Mouse (Mus musculus) MEL (cell line): Measurements from ENCODE around the gene Podxl2. TPM values are rescaled to one million over a fixed set of nuclear protein-coding genes. Genes with fewer than 3 reads are reported as not detected.

Experiments used
- DNase-seq: peaks from one replicate; pipeline ENCODE4 v3.0.0; 2011; ENCODE audit warnings: low read depth, low spot score
- H3K27ac ChIP-seq: 2 replicates; pipeline ENCODE4 v1.5.1; 2012; ENCODE audit warnings: low read depth, mild to moderate bottlenecking, control low read depth, low read length, moderate library complexity; ENCODE audit not compliant: control insufficient read depth
- H3K27me3 ChIP-seq, 2 experiments: fragments of 150-350 bp in 1 of 2; sonication (generic) in 1 of 2; 2 replicates each; pipeline ENCODE4 v1.6.1; 2012; ENCODE audit warnings: low read length in 2 of 2, mild to moderate bottlenecking in 2 of 2, improper control_type of control experiment in 1 of 2, moderate library complexity in 1 of 2; ENCODE audit not compliant: insufficient read depth in 2 of 2, control insufficient read depth in 1 of 2
- H3K36me3 ChIP-seq, 2 experiments: 2 replicates each; pipeline ENCODE4 v1.6.1; 2012 to 2014; ENCODE audit warnings: low read length in 2 of 2, improper control_type of control experiment in 1 of 2, inconsistent platforms in 1 of 2, mild to moderate bottlenecking in 1 of 2; ENCODE audit not compliant: insufficient read depth in 2 of 2, control insufficient read depth in 1 of 2
- H3K4me1 ChIP-seq, 2 experiments: fragments of 150-350 bp in 1 of 2; sonication (generic) in 1 of 2; 2 replicates each; pipeline ENCODE4 v1.6.1; 2012; ENCODE audit warnings: low read length in 2 of 2, improper control_type of control experiment in 1 of 2, mild to moderate bottlenecking in 1 of 2; ENCODE audit not compliant: insufficient read depth in 2 of 2, control insufficient read depth in 1 of 2
- H3K4me3 ChIP-seq, 2 experiments: fragments of 150-350 bp in 1 of 2; sonication (generic) in 1 of 2; 2 replicates each; pipeline ENCODE4 v1.5.1; 2012; ENCODE audit warnings: low read depth in 2 of 2, low read length in 2 of 2, mild to moderate bottlenecking in 2 of 2, moderate library complexity in 2 of 2, control low read depth in 1 of 2, improper control_type of control experiment in 1 of 2; ENCODE audit not compliant: control insufficient read depth in 1 of 2, insufficient read depth in 1 of 2
- H3K79me2 ChIP-seq: 2 replicates; pipeline ENCODE4 v1.6.1; 2012; ENCODE audit warnings: mild to moderate bottlenecking, low read length, moderate library complexity; ENCODE audit not compliant: control insufficient read depth, poor library complexity, insufficient read depth
- H3K9ac ChIP-seq: 2 replicates; pipeline ENCODE4 v1.6.1; 2012; ENCODE audit warnings: low read depth, mild to moderate bottlenecking, control low read depth, low read length, moderate library complexity; ENCODE audit not compliant: control insufficient read depth, poor library complexity, severe bottlenecking
- H3K9me3 ChIP-seq: fragments of 150-350 bp; sonication (generic); replicated peaks from 2 replicates; pipeline ENCODE4 v1.6.1; 2012; ENCODE audit warnings: mild to moderate bottlenecking, low read length, improper control_type of control experiment, moderate library complexity; ENCODE audit not compliant: insufficient read depth
- E2F4 ChIP-seq: IDR thresholded peaks from 2 replicates; pipeline ENCODE4 v1.6.1; 2011; ENCODE audit warnings: low read depth, low read length, improper control_type of control experiment, borderline replicate concordance
- ELF1 ChIP-seq: IDR thresholded peaks from 2 replicates; pipeline ENCODE4 v1.6.1; 2014; ENCODE audit warnings: low read depth, mild to moderate bottlenecking, inconsistent platforms, low read length, improper control_type of control experiment, moderate library complexity
- EP300 ChIP-seq, 2 experiments: IDR thresholded peaks; 2 replicates each; pipeline ENCODE4 v1.6.1; 2011; ENCODE audit warnings: improper control_type of control experiment in 2 of 2, low read length in 2 of 2, low read depth in 1 of 2, mild to moderate bottlenecking in 1 of 2
- ETS1 ChIP-seq: IDR thresholded peaks from 2 replicates; pipeline ENCODE4 v1.6.1; 2012; ENCODE audit warnings: low read depth, mild to moderate bottlenecking, inconsistent platforms, low read length, improper control_type of control experiment, moderate library complexity
- HCFC1 ChIP-seq: IDR thresholded peaks from 2 replicates; pipeline ENCODE4 v1.6.1; 2012; ENCODE audit warnings: low read depth, mild to moderate bottlenecking, inconsistent platforms, low read length, improper control_type of control experiment, moderate library complexity
- JUND ChIP-seq: IDR thresholded peaks from 2 replicates; pipeline ENCODE4 v1.6.1; 2011; ENCODE audit warnings: low read depth, mild to moderate bottlenecking, improper control_type of control experiment, low read length
- KAT2A ChIP-seq: conservative IDR thresholded peaks from 2 replicates; pipeline ENCODE4 v1.6.1; 2012; ENCODE audit warnings: low read depth, low read length, improper control_type of control experiment, inconsistent platforms
- MAFK ChIP-seq: IDR thresholded peaks from 2 replicates; pipeline ENCODE4 v1.6.1; 2011; ENCODE audit warnings: low read depth, mild to moderate bottlenecking, low read length, improper control_type of control experiment, borderline replicate concordance
- MAX ChIP-seq: IDR thresholded peaks from 2 replicates; pipeline ENCODE4 v1.6.1; 2011; ENCODE audit warnings: low read length, improper control_type of control experiment
- MAZ ChIP-seq: IDR thresholded peaks from 2 replicates; pipeline ENCODE4 v1.6.1; 2012; ENCODE audit warnings: low read depth, mild to moderate bottlenecking, inconsistent platforms, low read length, improper control_type of control experiment
- MXI1 ChIP-seq: IDR thresholded peaks from 2 replicates; pipeline ENCODE4 v1.6.1; 2011; ENCODE audit warnings: mild to moderate bottlenecking, low read depth, low read length, improper control_type of control experiment
- MYB ChIP-seq: IDR thresholded peaks from 2 replicates; pipeline ENCODE4 v1.6.1; 2011; ENCODE audit warnings: mild to moderate bottlenecking, low read depth, low read length, improper control_type of control experiment
- POLR2AphosphoS2 ChIP-seq: IDR thresholded peaks from 2 replicates; pipeline ENCODE4 v1.6.1; 2011; ENCODE audit warnings: low read length, improper control_type of control experiment
- RCOR1 ChIP-seq: IDR thresholded peaks from 2 replicates; pipeline ENCODE4 v1.6.1; 2012; ENCODE audit warnings: low read depth, mild to moderate bottlenecking, inconsistent platforms, low read length, improper control_type of control experiment
- SMC3 ChIP-seq: IDR thresholded peaks from 2 replicates; pipeline ENCODE4 v1.6.1; 2011; ENCODE audit warnings: low read depth, low read length, improper control_type of control experiment
- ZKSCAN1 ChIP-seq: IDR thresholded peaks from 2 replicates; pipeline ENCODE4 v1.6.1; 2012; ENCODE audit warnings: low read depth, mild to moderate bottlenecking, inconsistent platforms, low read length, improper control_type of control experiment, moderate library complexity
- ZMIZ1 ChIP-seq: IDR thresholded peaks from 2 replicates; pipeline ENCODE4 v1.6.1; 2012; ENCODE audit warnings: low read depth, mild to moderate bottlenecking, inconsistent platforms, low read length, improper control_type of control experiment, moderate library complexity
- polyA plus RNA-seq, 2 experiments: library from polyadenylated mRNA; stranded (reverse) in 1 of 2; unstranded in 1 of 2; fragments of >175 nt in 1 of 2; fragments of >200 nt in 1 of 2; gene quantifications; 2 replicates each; pipeline versions ENCODE4 v1.2.1 to v1.2.4; 2012; ENCODE audit warnings: low replicate concordance in 2 of 2, low read depth in 1 of 2; ENCODE audit not compliant: insufficient read length in 2 of 2, insufficient read depth in 1 of 2, missing spikeins in 1 of 2
- total RNA-seq: library from RNA; depleted of rRNA; stranded (reverse); fragments of 300-350 nt; gene quantifications from 2 replicates; pipeline ENCODE4 v1.2.3, GENCODE M21; 2012

Gene Podxl2
- total and polyA plus RNA-seq, 3 experiments, result 0.10 TPM; not detected in 2

DNA sequence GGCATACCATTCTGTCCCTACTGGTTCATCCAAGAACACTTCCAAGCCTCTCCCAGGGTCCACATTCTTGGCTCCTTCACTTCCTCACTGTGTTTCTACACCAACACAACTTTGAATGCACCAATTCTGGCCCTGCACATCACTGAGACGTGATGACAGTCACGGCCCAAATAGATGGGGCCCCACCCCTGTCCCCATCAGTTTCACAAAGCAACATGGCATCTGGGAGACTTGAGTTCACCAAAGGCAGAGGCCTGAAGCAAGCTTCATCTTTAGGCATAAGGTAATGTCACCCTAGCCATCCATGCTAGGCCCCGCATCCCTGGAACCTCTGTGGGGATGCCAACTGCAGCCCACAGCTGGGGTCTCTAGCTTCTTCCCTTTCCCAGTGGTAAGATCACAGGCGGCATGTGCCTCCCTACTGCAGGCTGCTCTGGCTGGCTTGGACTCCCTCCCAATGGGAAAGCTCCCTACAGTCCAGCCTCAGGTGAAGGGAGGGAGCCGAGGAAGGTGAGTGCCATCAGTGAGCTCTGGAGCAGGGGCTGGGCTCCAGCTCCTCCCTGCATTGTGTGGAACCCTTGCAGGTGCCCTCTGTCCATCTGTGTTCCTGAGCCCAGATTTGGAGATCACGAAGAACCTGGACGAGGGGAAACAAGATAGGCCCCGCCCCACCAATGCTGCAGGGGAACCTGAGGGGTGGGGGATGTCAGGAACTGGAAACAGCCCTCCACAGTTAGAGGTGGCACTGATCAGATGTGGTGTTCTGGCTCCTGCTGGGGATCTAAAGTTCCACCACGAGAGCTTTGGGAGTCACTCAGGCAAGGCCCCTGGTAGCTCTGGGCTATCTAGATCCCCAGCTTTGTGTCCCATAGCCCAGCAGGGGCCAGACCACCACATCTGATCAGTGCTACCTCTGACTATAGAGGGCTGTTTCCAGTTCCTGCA lies 30.8 kb downstream of the Podxl2 start:
- Histone ChIP-seq H3K27me3 (peaks cover 1 to 2% of the 10 kb centered on the region in 2 experiments; a peak in 2 of 4 replicates), H3K4me1 (peaks cover 2 to 6% of the 10 kb centered on the region in 2 experiments; a peak in 2 of 4 replicates), H3K4me3 (no peak overlapping the region), H3K27ac (no peak overlapping the region), H3K9ac (no peak overlapping the region), H3K9me3 (no peaks in the 10 kb centered on the region), H3K79me2 (no peaks in the 10 kb centered on the region; the same call in 1 of the 2 replicates), H3K36me3 (no peaks in the 10 kb centered on the region)
- TF ChIP-seq KAT2A (no peak), MYB (no peak), SMC3 (no peak), JUND (no peak), EP300 (IDR thresholded peaks at IDR 0.05; ENCODE audit: low read depth in 1 of 2, low read length in 2 of 2) (no peak), HCFC1 (no peak), ZMIZ1 (no peak), MAFK (no peak), ZKSCAN1 (no peak), POLR2AphosphoS2 (no peak), ETS1 (no peak), E2F4 (no peak), RCOR1 (no peak)
- DNase-seq, result no peak

DNA sequence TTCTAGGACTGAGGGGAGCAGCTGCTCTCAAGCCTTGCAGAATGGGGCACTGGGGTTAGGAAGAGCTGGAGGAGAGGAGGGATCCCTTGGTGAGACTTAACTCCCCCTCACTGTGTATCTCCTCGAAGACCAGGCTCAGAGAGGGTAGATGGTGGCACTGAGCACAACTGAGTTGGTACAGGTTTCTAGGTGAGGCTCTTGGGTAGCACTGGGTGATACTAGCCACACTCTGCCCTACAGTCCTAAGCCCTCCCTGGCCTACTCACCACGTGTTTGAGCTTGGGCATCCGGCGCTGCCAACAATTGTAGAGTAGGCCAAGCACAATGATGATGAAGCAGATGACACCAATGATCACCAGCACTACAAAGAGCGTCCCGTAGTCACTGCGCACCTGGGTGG lies 31.6 kb downstream of the Podxl2 start:
- no peak for TF ChIP-seq ELF1
- no peak for TF ChIP-seq MAZ
- no peak for TF ChIP-seq MXI1
- TF ChIP-seq MAX, result no peak
- H3K4me1 ChIP-seq, result peaks cover 2 to 6% of the 10 kb centered on the region in 2 experiments; a peak in 2 of 4 replicates
- DNase-seq, result no peak
- peaks cover 1 to 2% of the 10 kb centered on the region in 2 experiments; a peak in 2 of 4 replicates for H3K27me3 ChIP-seq
- H3K9ac ChIP-seq, result no peak overlapping the region
- no peak overlapping the region for H3K4me3 ChIP-seq
- no peaks in the 10 kb centered on the region for H3K36me3 ChIP-seq
- H3K9me3 ChIP-seq, result no peaks in the 10 kb centered on the region
- H3K27ac ChIP-seq, result no peak overlapping the region
- H3K79me2 ChIP-seq, result no peaks in the 10 kb centered on the region; the same call in 1 of the 2 replicates
